Mouse (Mus musculus) megakaryocyte, embryonic 14.5 days (primary cell): ENCODE results near the gene Slc12a6. TPM values are rescaled to one million over a fixed set of nuclear protein-coding genes. Genes with fewer than 3 reads are reported as not detected.
"Not testable (repeated sequence)": the region's sequence is repeated elsewhere in the genome, so short reads cannot be mapped to it uniquely, and the experiment has no call there.

Experiments
- H3K27me3 ChIP-seq: replicated peaks from 2 replicates; pipeline ENCODE3; 2012; ENCODE audit warnings: inconsistent platforms
- H3K36me3 ChIP-seq: replicated peaks from 2 replicates; pipeline ENCODE3; 2012; ENCODE audit warnings: low read length, inconsistent platforms, mixed read lengths
- H3K4me1 ChIP-seq: 2 replicates; pipeline ENCODE4 v1.6.1; 2012; ENCODE audit warnings: inconsistent platforms
- H3K4me3 ChIP-seq: replicated peaks from 2 replicates; pipeline ENCODE3; 2012; ENCODE audit warnings: moderate library complexity, mild to moderate bottlenecking, inconsistent platforms
- H3K9me3 ChIP-seq: 2 replicates; pipeline ENCODE4 v1.6.1; 2012; ENCODE audit warnings: inconsistent platforms
- FLI1 ChIP-seq: IDR thresholded peaks from 2 replicates; pipeline ENCODE4 v1.6.1; 2012; ENCODE audit warnings: low read length, inconsistent platforms, mixed read lengths
- GATA1 ChIP-seq: IDR thresholded peaks from 3 replicates; pipeline ENCODE4 v1.6.1; 2012; ENCODE audit warnings: mixed read lengths, low read length, inconsistent platforms, borderline replicate concordance
- polyA plus RNA-seq: library from polyadenylated mRNA; stranded (reverse); fragments of >175 nt; gene quantifications from 2 replicates; pipeline ENCODE4 v1.2.3, GENCODE M21; 2012; ENCODE audit warnings: low replicate concordance; ENCODE audit not compliant: insufficient read depth

Gene Slc12a6
- polyA plus RNA-seq, 1 experiment = 2.6 TPM

DNA sequence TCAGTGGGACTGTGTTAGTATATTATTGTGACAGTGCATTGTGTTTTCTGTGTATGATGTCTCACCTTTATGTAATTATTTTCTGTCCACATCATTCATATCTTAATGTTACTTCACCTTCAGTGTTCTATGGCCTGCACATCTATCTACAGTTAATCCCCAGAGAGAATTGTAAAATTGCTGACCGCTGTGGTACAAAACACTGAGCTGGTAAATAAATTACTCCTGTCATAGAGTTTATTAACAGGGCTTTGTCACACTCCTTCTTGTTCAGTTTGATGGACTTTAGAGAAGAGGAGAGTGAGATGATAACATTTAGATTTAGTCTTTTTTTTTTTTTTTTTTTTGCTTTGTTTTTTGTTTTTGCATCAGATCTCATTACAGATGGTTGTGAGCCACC lies 17.2 kb downstream of the Slc12a6 start:
- TF ChIP-seq FLI1 = no peak
- TF ChIP-seq GATA1 = no peak
- H3K9me3 ChIP-seq = no peaks in the 10 kb centered on the region
- H3K36me3 ChIP-seq = no peaks in the 10 kb centered on the region
- H3K4me3 ChIP-seq = no peak overlapping the region
- no peaks in the 10 kb centered on the region for H3K27me3 ChIP-seq
- peaks cover 36% of the 10 kb centered on the region for H3K4me1 ChIP-seq

DNA sequence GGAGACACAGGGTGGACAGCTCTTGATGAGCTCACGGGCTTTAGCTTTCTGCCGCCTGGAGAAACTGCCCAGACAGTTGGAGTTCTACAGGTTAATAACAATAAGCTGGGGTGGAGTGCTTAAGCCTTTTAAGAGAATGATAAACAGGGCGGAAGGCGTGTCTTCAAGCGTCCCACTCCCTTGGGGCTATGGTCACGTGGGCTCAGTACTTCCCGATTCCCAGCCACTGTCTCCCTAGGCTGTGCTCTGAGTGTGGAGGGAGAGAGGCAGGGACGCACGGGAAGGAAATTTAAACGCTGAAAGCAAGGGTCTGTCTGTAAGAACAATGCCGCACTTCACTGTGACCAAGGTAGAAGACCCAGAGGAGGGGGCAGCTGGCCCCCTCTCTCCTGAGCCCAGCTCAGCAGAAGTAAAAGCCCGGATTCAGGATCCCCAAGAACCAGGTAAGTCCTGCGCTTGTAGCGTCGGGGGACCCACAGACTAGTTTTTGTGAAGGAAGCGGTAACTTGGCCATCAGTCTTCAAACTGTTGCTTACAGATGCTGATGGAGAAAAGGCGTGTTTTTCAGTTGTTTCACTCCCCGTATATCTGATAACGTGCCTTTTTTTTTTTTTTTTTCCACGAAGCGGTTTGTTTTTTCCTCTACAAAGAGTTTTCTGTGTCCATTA lies 18.9 kb downstream of the Slc12a6 start:
- TF ChIP-seq GATA1 = no peak
- Histone ChIP-seq H3K27me3 (no peaks in the 10 kb centered on the region), H3K9me3 (no peaks in the 10 kb centered on the region), H3K36me3 (no peaks in the 10 kb centered on the region), H3K4me1 (peaks cover 38% of the 10 kb centered on the region), H3K4me3 (peak overlapping the region; percentile 90)

DNA sequence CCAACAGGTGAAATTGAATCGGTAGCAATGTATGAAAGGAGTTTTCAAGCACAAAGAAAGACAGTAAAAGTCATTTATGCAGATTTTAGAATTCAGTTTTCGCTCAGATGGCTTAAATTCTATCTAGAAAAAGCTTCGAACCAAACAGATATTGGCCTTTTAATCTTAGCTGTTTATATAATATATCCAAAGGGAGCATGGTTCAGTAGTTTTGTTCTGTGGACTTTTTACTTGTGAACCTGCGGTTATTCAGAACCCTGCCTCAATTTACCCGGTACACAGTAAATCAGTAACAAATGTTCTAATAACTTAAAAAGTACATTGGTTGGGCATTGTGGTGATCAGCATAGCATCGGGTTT lies 19.4 kb downstream of the Slc12a6 start:
- no peaks in the 10 kb centered on the region for H3K36me3 ChIP-seq
- peaks cover 38% of the 10 kb centered on the region for H3K4me1 ChIP-seq
- H3K9me3 ChIP-seq = no peaks in the 10 kb centered on the region
- peak overlapping the region; percentile 90 for H3K4me3 ChIP-seq
- no peak for TF ChIP-seq GATA1
- TF ChIP-seq FLI1 = no peak
- no peaks in the 10 kb centered on the region for H3K27me3 ChIP-seq

DNA sequence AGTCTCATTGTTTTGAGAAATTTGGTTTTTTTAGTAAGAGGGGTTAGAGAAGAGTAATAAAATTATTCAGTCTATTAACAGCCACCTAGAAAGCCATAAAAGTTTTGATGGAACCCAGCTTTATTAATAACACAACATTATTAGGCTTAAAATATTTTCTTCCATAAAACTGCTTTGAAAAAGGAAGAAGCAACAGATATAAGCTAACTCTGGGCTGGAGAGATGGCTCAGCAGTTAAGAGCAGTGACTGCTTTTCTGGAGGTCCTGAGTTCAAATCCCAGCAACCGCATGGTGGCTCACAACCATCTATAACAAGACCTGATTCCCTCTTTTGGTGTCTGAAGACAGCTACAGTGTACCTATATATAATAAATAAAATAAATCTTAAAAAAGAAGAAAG lies 20.4 kb downstream of the Slc12a6 start:
- H3K4me1 ChIP-seq = peaks cover 38% of the 10 kb centered on the region
- not testable (repeated sequence) for H3K9me3 ChIP-seq, H3K36me3 ChIP-seq, H3K4me3 ChIP-seq, H3K27me3 ChIP-seq

DNA sequence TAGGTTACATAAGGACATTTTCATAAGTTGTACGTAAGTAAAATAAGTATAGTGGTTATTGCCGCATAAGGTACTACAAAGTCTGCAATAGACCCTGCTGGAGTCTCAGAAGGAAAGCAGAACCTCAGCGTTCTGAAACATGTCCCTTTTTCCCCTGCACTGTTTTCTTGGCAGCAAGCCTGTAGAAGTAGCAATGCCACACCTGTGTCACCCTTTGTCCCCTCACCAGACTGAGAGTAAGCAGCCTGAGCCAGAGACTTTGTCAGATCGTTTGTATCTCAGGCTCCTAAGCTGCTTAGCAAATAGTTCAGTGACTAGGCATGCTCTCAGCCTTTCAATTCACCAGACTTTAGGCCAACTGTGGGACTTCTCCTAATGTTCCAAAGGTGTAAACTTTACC lies 21.4 kb downstream of the Slc12a6 start:
- Histone ChIP-seq H3K36me3 (no peaks in the 10 kb centered on the region), H3K27me3 (no peaks in the 10 kb centered on the region), H3K4me3 (no peak overlapping the region), H3K9me3 (no peaks in the 10 kb centered on the region), H3K4me1 (peaks cover 40% of the 10 kb centered on the region)
- TF ChIP-seq FLI1 = no peak
- no peak for TF ChIP-seq GATA1

DNA sequence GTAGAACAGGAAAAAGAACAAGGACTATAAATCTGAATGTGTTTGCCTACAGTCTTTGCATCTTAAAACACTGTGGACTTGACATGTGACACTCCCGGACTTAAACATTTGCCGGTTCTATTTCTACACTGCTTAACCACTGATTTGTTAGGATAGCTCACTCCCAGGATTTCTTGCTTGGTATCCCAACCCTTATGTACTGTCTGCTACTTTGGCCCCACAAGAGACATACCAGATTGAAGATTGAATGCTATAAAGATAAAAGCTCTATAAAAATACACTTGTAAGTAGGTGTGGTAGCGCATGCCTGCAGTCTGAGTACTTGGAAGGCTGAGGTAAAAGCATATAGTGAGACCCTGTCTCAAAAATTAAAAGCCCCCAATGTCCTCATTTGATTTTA lies 23.9 kb downstream of the Slc12a6 start:
- Histone ChIP-seq H3K27me3 (no peaks in the 10 kb centered on the region), H3K9me3 (no peaks in the 10 kb centered on the region), H3K36me3 (peaks cover 13% of the 10 kb centered on the region), H3K4me1 (peaks cover 39% of the 10 kb centered on the region), H3K4me3 (no peak overlapping the region)
- TF ChIP-seq GATA1 = no peak
- no peak for TF ChIP-seq FLI1

DNA sequence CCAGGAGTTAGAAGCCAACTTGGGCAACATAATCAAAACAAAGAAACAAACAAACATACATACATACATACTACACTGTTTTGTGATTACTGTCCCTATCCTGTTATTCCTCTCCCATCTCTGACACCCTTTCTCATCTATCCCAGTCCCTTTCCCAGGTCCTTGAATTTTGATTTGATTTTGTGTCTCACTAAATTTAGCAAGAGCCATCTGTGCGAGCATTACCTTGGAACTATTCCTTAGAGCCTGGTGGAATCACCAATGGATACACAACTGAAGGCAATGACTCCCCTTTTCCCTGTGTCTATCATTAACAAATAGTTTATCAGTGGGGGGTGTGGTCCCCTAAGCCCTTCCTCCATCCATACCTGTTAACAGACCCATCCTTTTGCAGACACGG lies 27.2 kb downstream of the Slc12a6 start:
- Histone ChIP-seq H3K9me3 (no peaks in the 10 kb centered on the region), H3K4me3 (no peak overlapping the region), H3K4me1 (peaks cover 30% of the 10 kb centered on the region), H3K36me3 (peaks cover 34% of the 10 kb centered on the region), H3K27me3 (no peaks in the 10 kb centered on the region)
- TF ChIP-seq FLI1 = no peak
- no peak for TF ChIP-seq GATA1

DNA sequence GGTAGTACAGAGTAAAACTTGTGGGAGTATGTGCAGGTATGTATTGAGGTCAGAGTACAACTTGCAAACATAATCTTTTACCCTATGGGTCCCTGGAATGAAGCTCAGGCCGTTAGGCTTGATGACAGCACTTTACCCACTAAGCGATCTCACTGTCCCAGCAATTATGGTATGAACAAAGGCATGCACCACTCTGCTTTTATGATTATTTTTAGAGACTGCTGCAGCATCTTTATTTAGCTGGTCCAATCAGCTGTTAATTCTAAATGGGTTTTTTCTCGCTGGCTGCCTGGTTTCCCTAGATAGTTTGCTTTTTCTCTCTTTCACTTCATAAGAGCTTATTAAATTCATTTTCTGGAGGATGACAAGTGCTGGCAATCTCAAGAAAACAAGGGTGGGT lies 30.6 kb downstream of the Slc12a6 start:
- Histone ChIP-seq H3K4me3 (no peak overlapping the region), H3K9me3 (no peaks in the 10 kb centered on the region), H3K27me3 (no peaks in the 10 kb centered on the region), H3K36me3 (peaks cover 36% of the 10 kb centered on the region), H3K4me1 (peaks cover 31% of the 10 kb centered on the region; the same call in 1 of the 2 replicates)
- TF ChIP-seq GATA1 (no peak), FLI1 (no peak)

DNA sequence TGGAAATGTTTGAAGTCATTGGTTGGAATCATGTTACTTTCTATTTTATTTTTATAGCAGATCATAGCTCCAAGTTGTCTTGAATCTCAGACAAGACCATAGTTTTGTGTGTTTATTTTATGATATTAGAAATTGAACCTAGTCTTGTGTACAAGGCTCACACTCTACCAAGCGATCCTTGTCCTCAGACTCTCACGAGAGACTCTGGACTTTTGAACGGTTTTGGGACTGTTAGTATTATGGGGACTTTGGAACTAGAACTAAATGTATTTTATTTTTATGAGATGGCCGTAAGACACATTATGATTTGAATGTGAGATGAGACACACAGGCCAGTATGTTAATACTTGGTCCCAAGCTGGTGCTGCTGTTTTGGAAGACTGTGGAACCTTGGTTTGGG lies 32.6 kb downstream of the Slc12a6 start:
- no peak overlapping the region for H3K4me3 ChIP-seq
- H3K27me3 ChIP-seq = no peaks in the 10 kb centered on the region
- no peaks in the 10 kb centered on the region for H3K9me3 ChIP-seq
- TF ChIP-seq FLI1 (no peak), GATA1 (no peak)
- peaks cover 35% of the 10 kb centered on the region for H3K36me3 ChIP-seq
- H3K4me1 ChIP-seq = peaks cover 23% of the 10 kb centered on the region; the same call in 1 of the 2 replicates

DNA sequence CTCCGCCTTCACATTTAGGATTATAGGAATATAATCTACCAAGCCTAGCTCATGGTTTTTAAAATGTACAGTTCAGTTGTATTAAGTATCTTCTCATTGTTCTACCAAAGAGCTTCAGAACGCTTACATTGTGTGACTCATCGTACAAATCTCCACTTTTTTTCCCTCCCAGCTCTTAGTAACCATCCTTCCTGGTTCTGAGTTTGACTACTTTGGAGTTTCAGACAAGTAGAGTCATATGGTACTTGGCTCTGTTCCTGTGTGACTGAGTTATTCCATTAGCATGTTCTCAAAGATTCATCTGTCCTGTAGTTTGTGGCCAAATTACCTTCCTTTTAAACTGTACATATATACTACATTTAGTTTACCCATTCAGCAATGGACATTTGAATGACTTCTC lies 43.0 kb downstream of the Slc12a6 start:
- H3K4me3 ChIP-seq = no peak overlapping the region
- H3K9me3 ChIP-seq = no peaks in the 10 kb centered on the region
- H3K4me1 ChIP-seq = peaks cover 46% of the 10 kb centered on the region
- peaks cover 9% of the 10 kb centered on the region for H3K36me3 ChIP-seq
- no peak for TF ChIP-seq FLI1
- no peak for TF ChIP-seq GATA1
- no peaks in the 10 kb centered on the region for H3K27me3 ChIP-seq

DNA sequence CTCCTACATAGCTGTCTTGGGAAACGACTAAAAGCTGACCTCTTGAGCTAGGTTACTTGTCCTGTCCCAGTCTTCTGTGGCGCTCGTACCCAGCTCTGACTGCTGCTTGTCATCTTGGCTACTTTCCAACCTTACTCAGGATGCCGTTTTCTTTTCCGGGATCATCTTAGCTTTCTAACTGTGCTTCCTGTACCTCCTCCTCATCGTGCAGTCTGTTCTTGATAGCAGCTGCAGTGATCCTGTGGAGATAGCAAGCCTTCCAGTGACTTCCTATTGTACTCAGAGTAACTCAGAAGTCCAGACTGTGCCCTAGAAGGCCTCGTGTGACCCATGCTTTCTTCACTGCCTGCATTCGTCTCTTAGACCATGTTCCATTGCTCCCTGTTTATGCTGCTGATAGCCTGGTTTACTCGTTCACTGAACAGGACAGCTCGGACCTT lies 43.6 kb downstream of the Slc12a6 start:
- Histone ChIP-seq H3K4me3 (peak overlapping the region; percentile 68), H3K27me3 (no peaks in the 10 kb centered on the region), H3K36me3 (peaks cover 9% of the 10 kb centered on the region), H3K9me3 (no peaks in the 10 kb centered on the region), H3K4me1 (peaks cover 46% of the 10 kb centered on the region)
- no peak for TF ChIP-seq GATA1
- no peak for TF ChIP-seq FLI1
